Mouse (Mus musculus): Measurements from ENCODE around the gene Tll2.

Gene Tll2

GRCm38 (mm10) chr19:41206811-41207344, at the start of gene Tll2:
TSS of gene Tll2 (minus strand) at chr19:41206835.
- DNase-seq (ENCODE audit: low spot score in 2 of 2), result peak in 1 of 2 experiments; percentile 16

- no peak for DNase-seq (ENCODE audit: low spot score in 2 of 2)
These were observed 47.9 kb upstream of the Tll2 start for GRCm38 (mm10) chr19:41254584-41254983.

GRCm38 (mm10) chr19:41248968-41249367, 42.3 kb upstream of the Tll2 start:
- no peak for DNase-seq (ENCODE audit: low spot score in 2 of 2)

GRCm38 (mm10) chr19:41248271-41248670, 41.6 kb upstream of the Tll2 start:
- DNase-seq (ENCODE audit: low spot score in 2 of 2), result no peak

- no peak for DNase-seq (ENCODE audit: low spot score in 2 of 2)
These were observed 39.6 kb upstream of the Tll2 start for GRCm38 (mm10) chr19:41246271-41246670.

GRCm38 (mm10) chr19:41244581-41244980, 37.9 kb upstream of the Tll2 start:
- DNase-seq (ENCODE audit: low spot score in 2 of 2), result peak; percentile 30 to 41

- no peak for DNase-seq (ENCODE audit: low spot score in 2 of 2)
These were observed 35.4 kb upstream of the Tll2 start for GRCm38 (mm10) chr19:41241997-41242396.

- DNase-seq (ENCODE audit: low spot score in 2 of 2), result no peak
These were observed 27.1 kb upstream of the Tll2 start for GRCm38 (mm10) chr19:41233698-41234097.

GRCm38 (mm10) chr19:41208326-41208725, 1.7 kb upstream of the Tll2 start:
- DNase-seq (ENCODE audit: low spot score in 2 of 2), result no peak

- no peak for DNase-seq (ENCODE audit: low spot score in 2 of 2)
These were observed 409 bp downstream of the Tll2 start for GRCm38 (mm10) chr19:41206041-41206810.

GRCm38 (mm10) chr19:41204159-41205081, 2.2 kb downstream of the Tll2 start:
- DNase-seq (ENCODE audit: low spot score in 2 of 2), result no peak

GRCm38 (mm10) chr19:41197606-41198005, 9.0 kb downstream of the Tll2 start:
- DNase-seq (ENCODE audit: low spot score in 2 of 2), result peak; percentile 14 to 30

- no peak for DNase-seq (ENCODE audit: low spot score in 2 of 2)
These were observed 13.3 kb downstream of the Tll2 start for GRCm38 (mm10) chr19:41193379-41193778.

GRCm38 (mm10) chr19:41192953-41193352, 13.7 kb downstream of the Tll2 start:
- no peak for DNase-seq (ENCODE audit: low spot score in 2 of 2)

- DNase-seq (ENCODE audit: low spot score in 2 of 2), result no peak
These were observed 14.9 kb downstream of the Tll2 start for GRCm38 (mm10) chr19:41191724-41192123.

GRCm38 (mm10) chr19:41190876-41191434, 15.7 kb downstream of the Tll2 start:
- DNase-seq (ENCODE audit: low spot score in 2 of 2), result no peak

- DNase-seq (ENCODE audit: low spot score in 2 of 2), result no peak
These were observed 29.3 kb downstream of the Tll2 start for GRCm38 (mm10) chr19:41177331-41177730.

- no peak for DNase-seq (ENCODE audit: low spot score in 2 of 2)
These were observed 29.8 kb downstream of the Tll2 start for GRCm38 (mm10) chr19:41176881-41177280.

- DNase-seq (ENCODE audit: low spot score in 2 of 2), result no peak
These were observed 40.8 kb downstream of the Tll2 start for GRCm38 (mm10) chr19:41165914-41166235.

GRCm38 (mm10) chr19:41165144-41165913, 41.3 kb downstream of the Tll2 start:
- DNase-seq (ENCODE audit: low spot score in 2 of 2), result no peak

- no peak for DNase-seq (ENCODE audit: low spot score in 2 of 2)
These were observed 42.1 kb downstream of the Tll2 start for GRCm38 (mm10) chr19:41164447-41165095.

All from frontal cortex, postnatal 25 days (tissue).